9 mouse cellular contexts compared by ENCODE assay signal in the genomic region with DNA sequence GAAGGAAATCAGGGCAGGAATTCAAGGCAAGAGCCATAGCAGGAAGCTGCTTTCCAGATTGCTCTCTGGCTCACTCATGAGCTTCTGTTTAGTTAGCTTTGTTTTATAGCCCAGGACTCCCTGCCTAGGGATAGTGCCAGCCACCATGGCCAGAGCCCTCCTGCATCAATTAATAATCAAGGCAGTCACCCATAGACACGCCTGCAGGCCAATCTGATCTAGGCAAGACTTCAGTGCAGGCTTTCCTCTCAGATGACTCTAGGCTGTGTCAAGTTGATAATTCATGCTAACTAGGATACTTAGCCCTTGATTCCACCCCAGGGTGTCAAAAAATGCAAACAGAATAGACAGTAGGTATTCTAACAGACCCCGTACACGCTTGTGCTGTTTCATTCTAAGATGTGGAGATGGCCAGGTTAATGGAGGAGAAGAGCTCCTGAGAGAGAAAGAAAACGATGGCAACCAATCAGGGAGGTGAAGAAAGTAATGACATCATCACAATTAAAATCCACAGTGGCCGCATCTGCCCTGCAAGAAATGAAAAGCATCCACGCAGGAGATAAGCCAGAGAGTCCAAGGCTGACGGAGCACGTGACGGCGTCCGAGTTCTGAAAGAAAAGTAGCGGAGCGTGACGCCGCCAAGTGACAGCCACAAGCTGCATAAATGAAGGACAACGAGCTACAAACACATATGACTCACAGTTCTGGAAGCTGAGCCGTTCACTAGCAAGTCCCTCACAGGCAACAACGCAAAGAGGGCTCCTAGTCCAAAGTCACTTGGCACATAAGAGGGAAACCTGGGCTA.
DNase-seq lines count a peak whose midpoint lies in the region; ATAC-seq and TF ChIP-seq lines count a peak whose summit lies in the region.
"Had no signal": no experiment of that assay in that cellular context is flagged by ENCODE, and none has a peak within 500 bp of the region (broad histone marks: within the 10 kb centered on the region; RNA-seq: fewer than 3 reads in every experiment).

No protein-coding gene starts in this region.

- H3K27me3 ChIP-seq in forebrain, postnatal 0 days (ENCODE audit: insufficient read depth, low read length): no peaks in the 10 kb centered on the region
- no peaks in the 10 kb centered on the region for H3K27me3 ChIP-seq in hindbrain, embryonic 15.5 days
- H3K27me3 ChIP-seq in lung, embryonic 14.5 days (ENCODE audit: insufficient read depth, low read length): no peaks in the 10 kb centered on the region

- no peak overlapping the region for H3K4me3 ChIP-seq in forebrain, postnatal 0 days (ENCODE audit: low read depth, low read length)
- no peak overlapping the region for H3K4me3 ChIP-seq in hindbrain, embryonic 15.5 days
- H3K4me3 ChIP-seq in lung, embryonic 14.5 days (ENCODE audit: low read depth, low read length): no peak overlapping the region

- peak; percentile 25; the same call in 1 of the 2 replicates for TF ChIP-seq CTCF in forebrain, postnatal 0 days (IDR thresholded peaks at IDR 0.05; ENCODE audit: low read depth)
- TF ChIP-seq CTCF in lung, embryonic 14.5 days (IDR thresholded peaks at IDR 0.05; ENCODE audit: low read depth): no peak

- no peaks in the 10 kb centered on the region for H3K36me3 ChIP-seq in forebrain, postnatal 0 days (ENCODE audit: insufficient read depth)
- no peaks in the 10 kb centered on the region for H3K36me3 ChIP-seq in hindbrain, embryonic 15.5 days
- no peaks in the 10 kb centered on the region for H3K36me3 ChIP-seq in lung, embryonic 14.5 days (ENCODE audit: insufficient read depth)

- no peak for ATAC-seq in cerebellum, adult (ENCODE audit: insufficient number of reproducible peaks, low FRiP score, low TSS enrichment)
- peak; percentile 71 for ATAC-seq in forebrain, postnatal 0 days
- ATAC-seq in hindbrain, embryonic 15.5 days (ENCODE audit: low FRiP score, low read depth): peak; percentile 57
- 0 out of 2 replicates have a peak, but pooled peaks have one; percentile 24 for ATAC-seq in lung, embryonic 14.5 days (ENCODE audit: insufficient read depth)

- DNase-seq in cerebellum, postnatal 10 days: peak; percentile 61 to 74
- peak; percentile 67 for DNase-seq in forebrain, postnatal 0 days
- peak; percentile 50 for DNase-seq in lung, embryonic 14.5 days
- peak; percentile 72 for DNase-seq in right cerebral cortex, adult 18-20 months
- no peak for DNase-seq in testis, postnatal 10 days (ENCODE audit: low spot score)
- DNase-seq in gastrocnemius, postnatal 25 days: no peak

- peak overlapping the region; percentile 46; the same call in 1 of the 2 replicates for H3K27ac ChIP-seq in forebrain, postnatal 0 days (ENCODE audit: low read depth, low read length)
- H3K27ac ChIP-seq in hindbrain, embryonic 15.5 days (replicated peaks): peak overlapping the region; percentile 74
- peak overlapping the region; percentile 37; the same call in 1 of the 2 replicates for H3K27ac ChIP-seq in lung, embryonic 14.5 days (ENCODE audit: low read depth)
- H3K27ac ChIP-seq: macrophage had no signal

- H3K4me2 ChIP-seq in forebrain, postnatal 0 days (ENCODE audit: low read depth): peak overlapping the region; percentile 6; the same call in 1 of the 2 replicates
- H3K4me2 ChIP-seq in hindbrain, embryonic 15.5 days: peak overlapping the region; percentile 38
- H3K4me2 ChIP-seq in lung, embryonic 14.5 days: no peak overlapping the region

- peaks cover 13% of the 10 kb centered on the region; the same call in 1 of the 2 replicates for H3K4me1 ChIP-seq in forebrain, postnatal 0 days (ENCODE audit: insufficient read depth)
- peaks cover 24% of the 10 kb centered on the region for H3K4me1 ChIP-seq in hindbrain, embryonic 15.5 days (replicated peaks)
- H3K4me1 ChIP-seq in lung, embryonic 14.5 days (ENCODE audit: insufficient read depth): no peaks in the 10 kb centered on the region; the same call in 1 of the 2 replicates

- no peak overlapping the region for H3K9ac ChIP-seq in forebrain, postnatal 0 days
- no peak overlapping the region for H3K9ac ChIP-seq in hindbrain, embryonic 15.5 days
- no peak overlapping the region for H3K9ac ChIP-seq in lung, embryonic 14.5 days

- 16% methylated on average over 18 of the region's 18 CpGs for WGBS in forebrain, postnatal 0 days
- WGBS in hindbrain, embryonic 15.5 days: 17% methylated on average over 18 of the region's 18 CpGs
- 66% methylated on average over 18 of the region's 18 CpGs for WGBS in lung, embryonic 14.5 days

- H3K9me3 ChIP-seq in forebrain, postnatal 0 days (ENCODE audit: low read length): no peaks in the 10 kb centered on the region
- no peaks in the 10 kb centered on the region for H3K9me3 ChIP-seq in hindbrain, embryonic 15.5 days
- no peaks in the 10 kb centered on the region for H3K9me3 ChIP-seq in lung, embryonic 14.5 days (ENCODE audit: low read depth, low read length)

Comparison
In these comparisons a context has a peak if more than half of its experiments do, and no peak if none do; other contexts are left out.
1. DNase-seq: peak in cerebellum, postnatal 10 days (2 of 2), forebrain, postnatal 0 days (single experiment), lung, embryonic 14.5 days (single experiment) and right cerebral cortex, adult 18-20 months (single experiment); none in testis, postnatal 10 days (single experiment) and gastrocnemius, postnatal 25 days (single experiment).
2. Peak in every context shown above with its lines, with median percentiles within 50 percentile points of each other: H3K27ac ChIP-seq.